Mouse (Mus musculus) limb, embryonic 14.5 days (tissue): ENCODE results near the gene H2afj. TPM values are rescaled to one million over a fixed set of nuclear protein-coding genes. Genes with fewer than 3 reads are reported as not detected.

Experiments used
- ATAC-seq: fragments of 200-750 bp; cut with Nextera tagmentation; 2 replicates; pipeline ENCODE4 v1.8.0; 2017; ENCODE audit warnings: low read depth, moderate number of reproducible peaks, moderate TSS enrichment; ENCODE audit not compliant: low FRiP score
- DNase-seq: peaks from one replicate; pipeline ENCODE4 v3.0.0-alpha.2; 2015; ENCODE audit warnings: low spot score
- H3K27ac ChIP-seq: fragments of 300-500 bp; sonication (generic); replicated peaks from 2 replicates; pipeline ENCODE4 v1.5.1; 2014; ENCODE audit warnings: low read depth, mild to moderate bottlenecking, low read length, moderate library complexity, mixed read lengths
- H3K27me3 ChIP-seq: fragments of 300-500 bp; sonication (generic); 2 replicates; pipeline ENCODE4 v1.6.1; 2014; ENCODE audit warnings: low read length, mixed read lengths; ENCODE audit not compliant: control insufficient read depth, insufficient read depth
- H3K36me3 ChIP-seq: fragments of 300-500 bp; sonication (generic); 2 replicates; pipeline ENCODE4 v1.6.1; 2014; ENCODE audit warnings: mild to moderate bottlenecking, low read length, moderate library complexity, mixed read lengths; ENCODE audit not compliant: control insufficient read depth, insufficient read depth
- H3K4me1 ChIP-seq: fragments of 300-500 bp; sonication (generic); 2 replicates; pipeline ENCODE4 v1.6.1; 2014; ENCODE audit warnings: antibody characterized with exemption, low read length, mixed read lengths; ENCODE audit not compliant: control insufficient read depth, insufficient read depth
- H3K4me2 ChIP-seq: fragments of 300-500 bp; sonication (generic); replicated peaks from 2 replicates; pipeline ENCODE4 v1.6.1; 2014; ENCODE audit warnings: low read depth, mild to moderate bottlenecking, low read length, moderate library complexity; ENCODE audit not compliant: severe bottlenecking
- H3K4me3 ChIP-seq: fragments of 300-500 bp; sonication (generic); replicated peaks from 2 replicates; pipeline ENCODE4 v1.5.1; 2014; ENCODE audit warnings: low read length
- H3K9ac ChIP-seq: fragments of 300-500 bp; sonication (generic); 2 replicates; pipeline ENCODE4 v1.6.1; 2014; ENCODE audit warnings: mild to moderate bottlenecking, low read depth, low read length, moderate library complexity; ENCODE audit not compliant: severe bottlenecking
- H3K9me3 ChIP-seq: fragments of 300-500 bp; sonication (generic); 2 replicates; pipeline ENCODE4 v1.6.1; 2016; ENCODE audit warnings: low read length; ENCODE audit not compliant: control insufficient read depth
- POLR2A ChIP-seq: fragments of 200-500 bp; IDR thresholded peaks from 2 replicates; pipeline ENCODE4 v1.8.0; 2012; ENCODE audit warnings: inconsistent platforms, mild to moderate bottlenecking, moderate library complexity, borderline replicate concordance; ENCODE audit not compliant: insufficient read depth, insufficient read length; ENCODE audit errors: extremely low read depth
- WGBS: fragments of 180-500 bp; shearing (Covaris S2); extraction: QIAGEN DNeasy Blood & Tissue Kit; methylation state at CpG from one replicate; pipeline ENCODE4 v1.1.7; 2014; 5-methylcytosine and 5-hydroxymethylcytosine counted together
- polyA plus RNA-seq, 2 experiments: library from polyadenylated mRNA; depleted of rRNA in 1 of 2; stranded (reverse) in 1 of 2; unstranded in 1 of 2; fragments of >200 nt; fragmentation: Nextera tagmentation in 1 of 2; extraction: Ambion mirVana in 1 of 2; gene quantifications; 2 replicates each; pipeline versions ENCODE4 v1.2.1 to v1.2.3; 2012 to 2014

Gene H2afj
- polyA plus RNA-seq, 2 experiments = 82.9 to 114 TPM

DNA sequence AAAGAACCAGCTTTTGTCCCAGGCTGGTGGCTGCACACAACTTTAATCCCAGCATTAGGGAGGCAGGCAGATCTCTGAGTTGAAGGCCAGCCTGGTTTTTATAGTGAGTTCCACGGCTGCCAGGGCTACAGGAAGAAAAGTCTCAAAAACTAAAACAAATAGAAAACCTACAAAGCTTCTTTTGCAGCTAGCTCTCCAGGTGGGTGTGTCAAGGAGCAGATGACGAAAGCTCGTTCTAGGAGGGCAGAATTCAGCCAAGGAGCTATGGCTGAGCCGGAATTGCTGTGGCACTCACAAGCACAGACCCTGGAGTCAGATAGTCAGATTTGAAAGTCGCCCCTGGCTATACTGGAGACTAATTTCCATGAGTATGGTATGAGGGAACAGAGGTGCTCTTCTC is 1.2 kb upstream of the H2afj start:
- Histone ChIP-seq H3K4me2 (peak overlapping the region; percentile 50; the same call in 1 of the 2 replicates), H3K9me3 (no peaks in the 10 kb centered on the region), H3K36me3 (peaks cover under 1% of the 10 kb centered on the region; the same call in 1 of the 2 replicates), H3K4me3 (no peak overlapping the region; the same call in 1 of the 2 replicates), H3K27me3 (no peaks in the 10 kb centered on the region), H3K4me1 (peaks cover 21% of the 10 kb centered on the region), H3K9ac (no peak overlapping the region), H3K27ac (0 out of 2 replicates have a peak overlapping the region, but pooled peaks have one; percentile 21)
- 68% methylated on average over 5 of the region's 5 CpGs for WGBS
- no peak for TF ChIP-seq POLR2A
- no peak for ATAC-seq
- no peak for DNase-seq

DNA sequence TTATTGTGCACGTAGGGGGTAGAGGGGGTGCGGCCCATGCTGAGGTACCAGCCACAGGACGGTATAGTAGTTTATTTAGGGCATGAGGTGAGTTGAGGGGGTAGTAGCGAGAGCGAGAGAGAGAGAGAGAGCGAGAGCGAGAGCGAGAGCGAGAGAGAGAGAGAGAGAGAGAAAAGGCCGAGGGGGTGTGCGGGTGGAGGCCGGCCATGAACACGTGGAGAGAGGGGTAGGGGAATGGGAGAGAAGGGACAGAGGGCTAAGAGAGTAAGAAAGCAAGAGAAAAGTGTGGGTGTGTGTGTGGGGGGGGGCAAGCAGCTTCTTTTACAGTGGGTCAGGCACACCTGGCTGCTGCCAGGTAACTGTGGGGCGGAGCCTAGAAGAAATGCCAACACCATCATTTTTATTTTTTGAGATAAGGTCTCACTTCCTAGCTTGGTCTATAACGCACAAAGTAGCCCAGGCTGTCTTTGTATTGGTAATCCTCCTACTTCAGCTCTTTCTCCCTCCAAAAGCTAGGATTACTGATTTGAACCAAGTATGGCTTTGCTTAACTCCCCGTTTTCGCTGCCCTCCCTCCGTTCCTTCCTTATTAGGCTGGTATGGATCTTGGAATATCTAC is 540 bp upstream of the H2afj start:
- ATAC-seq = no peak
- peaks cover 21% of the 10 kb centered on the region for H3K4me1 ChIP-seq
- peak overlapping the region; percentile 12; the same call in 1 of the 2 replicates for H3K9ac ChIP-seq
- H3K4me3 ChIP-seq = peak overlapping the region; percentile 73
- 38% methylated on average over 18 of the region's 18 CpGs for WGBS
- H3K27me3 ChIP-seq = no peaks in the 10 kb centered on the region
- peaks cover 8% of the 10 kb centered on the region for H3K36me3 ChIP-seq
- H3K4me2 ChIP-seq = peak overlapping the region; percentile 50
- H3K27ac ChIP-seq = peak overlapping the region; percentile 21
- TF ChIP-seq POLR2A = no peak
- no peaks in the 10 kb centered on the region for H3K9me3 ChIP-seq
- DNase-seq = no peak

DNA sequence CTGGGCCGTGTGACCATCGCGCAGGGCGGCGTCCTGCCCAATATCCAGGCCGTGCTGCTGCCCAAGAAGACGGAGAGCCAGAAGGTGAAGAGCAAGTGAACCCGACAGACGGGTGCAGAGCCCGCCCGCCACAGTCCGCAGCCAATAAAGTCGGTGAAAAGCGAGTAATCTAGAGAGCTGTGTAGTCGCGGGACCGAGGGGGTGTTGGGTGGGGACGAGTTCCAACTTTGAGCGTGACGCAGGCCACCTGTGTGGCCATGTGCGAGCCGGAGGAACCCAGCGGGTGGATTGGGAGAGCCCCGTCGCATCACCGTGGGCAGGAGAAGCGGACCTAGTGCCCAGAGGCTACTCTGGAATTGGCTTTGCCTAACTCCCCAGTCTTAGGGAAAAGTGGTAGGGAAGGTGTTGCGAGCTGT is 595 bp downstream of the H2afj start:
- no peak for TF ChIP-seq POLR2A
- Histone ChIP-seq H3K4me2 (peak overlapping the region; percentile 72), H3K27me3 (no peaks in the 10 kb centered on the region), H3K9me3 (no peaks in the 10 kb centered on the region), H3K27ac (no peak overlapping the region), H3K36me3 (peaks cover 17% of the 10 kb centered on the region), H3K4me1 (peaks cover 15% of the 10 kb centered on the region), H3K4me3 (peak overlapping the region; percentile 73), H3K9ac (peak overlapping the region; percentile 57)
- WGBS = under 1% methylated on average over 27 of the region's 28 CpGs
- ATAC-seq (no peak), DNase-seq (no peak)

- Histone ChIP-seq H3K9me3 (no peaks in the 10 kb centered on the region), H3K36me3 (peaks cover 21% of the 10 kb centered on the region), H3K4me1 (peaks cover 15% of the 10 kb centered on the region), H3K4me2 (peak overlapping the region; percentile 72), H3K4me3 (peak overlapping the region; percentile 73), H3K27me3 (no peaks in the 10 kb centered on the region), H3K27ac (no peak overlapping the region), H3K9ac (peak overlapping the region; percentile 57)
- WGBS = 32% methylated on average over 14 of the region's 14 CpGs
- ATAC-seq (no peak), DNase-seq (no peak)
- no peak for TF ChIP-seq POLR2A
Measured at GRCm38 (mm10) chr6:136809077-136809476, 1.0 kb downstream of the H2afj start.

DNA sequence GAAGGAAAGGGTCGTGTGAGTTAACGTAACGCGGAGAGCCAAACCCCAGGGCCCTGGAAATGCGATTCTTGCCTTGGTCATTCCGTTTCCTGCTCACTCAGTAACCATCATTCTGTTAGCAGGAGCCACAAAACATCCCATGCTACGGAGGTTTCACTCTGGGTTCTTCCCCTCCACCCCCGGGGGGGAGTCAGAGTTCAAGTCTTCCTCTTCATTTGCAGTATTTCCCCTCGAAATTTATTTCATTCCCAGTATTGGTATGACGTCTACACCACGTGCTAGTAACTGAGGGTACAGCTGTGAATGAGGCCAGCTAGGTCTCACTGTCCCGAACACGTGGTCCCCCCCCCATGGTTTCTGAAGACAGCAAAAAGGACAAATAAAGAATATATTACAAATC is 1.6 kb downstream of the H2afj start:
- WGBS = 73% methylated on average over 13 of the region's 13 CpGs
- Histone ChIP-seq H3K4me3 (peak overlapping the region; percentile 73; the same call in 1 of the 2 replicates), H3K27me3 (no peaks in the 10 kb centered on the region), H3K4me1 (peaks cover 15% of the 10 kb centered on the region), H3K9me3 (no peaks in the 10 kb centered on the region), H3K36me3 (peaks cover 27% of the 10 kb centered on the region), H3K4me2 (peak overlapping the region; percentile 72), H3K27ac (no peak overlapping the region), H3K9ac (no peak overlapping the region)
- DNase-seq = no peak
- no peak for TF ChIP-seq POLR2A
- no peak for ATAC-seq
